Mouse (Mus musculus): ENCODE data around the gene Olfr1109.

Gene Olfr1109

DNA sequence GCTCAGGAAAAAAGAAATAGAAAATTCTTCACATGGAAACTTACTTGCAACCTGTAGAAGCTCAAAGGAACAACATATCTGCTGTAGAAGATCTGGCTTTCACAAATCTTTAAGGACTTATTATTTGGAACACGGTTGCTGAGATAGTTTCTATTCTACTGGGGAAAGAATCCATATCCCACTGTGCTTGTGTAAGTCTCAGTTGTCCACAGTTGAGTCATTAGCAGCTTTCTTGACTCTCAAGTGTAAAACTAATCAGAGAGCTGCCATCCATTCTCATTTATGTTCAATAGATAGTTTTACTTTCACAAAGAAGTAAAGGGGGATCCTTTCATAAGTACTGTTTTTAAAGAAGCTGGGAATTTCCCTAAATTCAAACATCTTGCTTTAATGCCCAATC, at the start of gene Olfr1109:
Gene Olfr1109 (minus strand): TSS at position 101 of the 400 bp plus-strand sequence.
- DNase-seq (ENCODE audit: low spot score in 2 of 2) = no peak

DNA sequence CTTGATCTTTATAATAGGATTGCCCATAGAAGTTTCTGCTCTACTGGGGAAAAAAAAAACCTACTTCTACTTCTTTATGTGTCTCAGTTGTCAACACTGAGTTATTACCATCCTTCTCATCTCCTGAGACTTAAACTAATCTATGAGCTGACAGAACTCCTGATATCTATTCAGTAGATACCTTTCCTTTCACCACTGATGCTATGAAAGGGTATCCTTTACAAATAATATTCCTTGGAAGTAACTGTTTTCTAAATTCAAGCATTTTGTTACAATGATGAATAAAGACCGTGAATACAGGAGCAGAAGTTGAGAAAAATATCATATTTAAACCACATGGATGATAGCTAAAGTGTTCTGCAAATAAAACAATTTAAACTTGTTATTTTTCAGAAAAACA, 44.4 kb upstream of the Olfr1109 start, which contains the start of gene Olfr1110:
Gene Olfr1110 (minus strand): TSS at position 101 of the 400 bp plus-strand sequence.
- no peak for DNase-seq (ENCODE audit: low spot score in 2 of 2)

DNA sequence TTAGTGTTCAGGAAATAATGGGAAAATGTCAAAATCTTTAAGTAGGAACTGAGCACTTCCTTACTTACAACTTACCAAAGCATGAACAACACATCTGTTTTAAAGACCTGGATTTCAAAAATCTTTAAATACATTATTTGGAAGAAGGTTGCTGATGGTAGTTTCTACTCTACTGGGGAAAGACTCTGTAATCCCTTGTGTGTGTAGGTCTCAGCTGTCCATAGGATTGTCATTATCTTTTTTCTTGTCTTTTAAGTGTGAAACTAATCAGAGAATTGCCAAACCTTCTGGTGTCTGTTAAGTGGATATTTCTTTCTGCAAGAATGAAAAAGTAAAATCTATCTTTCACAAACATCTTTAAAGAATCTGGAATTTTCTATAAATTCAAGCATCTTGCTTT, 18.7 kb upstream of the Olfr1109 start, which contains the start of gene Olfr259:
Gene Olfr259 (minus strand): TSS at position 101 of the 400 bp plus-strand sequence.
- no peak for DNase-seq (ENCODE audit: low spot score in 2 of 2)

DNA sequence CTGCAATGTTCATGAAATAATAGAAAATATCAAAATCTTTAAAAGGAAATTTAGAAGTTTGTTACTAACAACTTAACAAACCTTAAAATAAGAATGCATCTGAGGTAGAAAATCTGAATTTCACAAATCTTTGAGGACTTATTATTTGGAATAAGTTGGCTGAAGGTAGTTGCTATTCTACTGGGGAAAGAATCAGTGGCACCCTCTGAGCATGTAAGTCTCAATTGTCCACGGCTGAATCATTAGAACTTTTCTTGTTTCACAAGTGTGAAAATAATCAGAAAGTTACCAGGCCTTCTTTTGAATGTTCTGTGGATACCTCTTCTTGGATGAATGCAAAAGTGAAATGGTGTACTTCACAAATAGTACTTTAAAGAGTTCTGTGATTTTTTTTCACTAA, 20.1 kb downstream of the Olfr1109 start, which contains the start of gene Olfr1107:
Gene Olfr1107 (minus strand): TSS at position 101 of the 400 bp plus-strand sequence.
- no peak for DNase-seq (ENCODE audit: low spot score in 2 of 2)

DNA sequence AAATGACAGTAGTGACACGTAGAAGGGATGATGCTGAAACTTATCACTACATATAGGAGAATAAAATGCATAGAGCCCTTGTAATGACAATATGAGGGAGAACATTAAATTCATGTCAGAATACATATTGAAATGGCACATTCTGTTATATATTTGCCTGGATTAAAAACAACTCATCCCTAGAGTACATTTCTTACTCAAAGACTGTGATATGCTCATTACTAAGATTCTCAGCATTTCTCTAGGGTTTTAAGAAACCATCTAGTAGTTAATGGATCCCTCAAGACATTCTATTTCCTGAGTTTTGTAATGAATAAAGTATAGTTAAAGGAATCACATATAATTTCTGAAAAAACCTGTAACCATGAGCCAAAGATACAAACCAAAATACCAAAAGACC, 43.6 kb downstream of the Olfr1109 start, which contains the start of gene Olfr1106:
Gene Olfr1106 (minus strand): TSS at position 101 of the 400 bp plus-strand sequence.
- no peak for DNase-seq (ENCODE audit: low spot score in 2 of 2)

Data from cerebellum, postnatal 4 days (tissue).